Mouse (Mus musculus) cerebellum, adult 18-20 months (tissue): ENCODE results near the gene Chrna10.
A peak's percentile ranks its signal among the peaks of the same experiment; 100 is the strongest.

ENCODE experiments used
- DNase-seq, 2 experiments: peaks; one replicate each; pipeline ENCODE4 v3.0.0; 2021

The Chrna10 gene

GRCm38 (mm10) chr7:102081784-102082183 lies 34.8 kb downstream of the Chrna10 start:
- no peak for DNase-seq

GRCm38 (mm10) chr7:102080311-102080710 lies 36.3 kb downstream of the Chrna10 start:
- no peak for DNase-seq

- peak; percentile 32 to 47 for DNase-seq
Measured at GRCm38 (mm10) chr7:102078517-102078916, 38.1 kb downstream of the Chrna10 start.

GRCm38 (mm10) chr7:102076714-102077296 lies 39.8 kb downstream of the Chrna10 start:
- peak in 1 of 2 experiments; percentile 28 for DNase-seq

- no peak for DNase-seq
Measured at GRCm38 (mm10) chr7:102066363-102066762, 50.3 kb downstream of the Chrna10 start.

GRCm38 (mm10) chr7:102065046-102065891 lies 51.4 kb downstream of the Chrna10 start, which contains the start of the genes Rnf121, Xndc1 and Xntrpc:
Gene Rnf121, minus strand, starts transcription at chr7:102065469.
Gene Xndc1, plus strand, starts transcription at chr7:102065511.
Gene Xntrpc, plus strand, starts transcription at chr7:102065713.
- DNase-seq, result peak; percentile 93 to 96

GRCm38 (mm10) chr7:102064655-102065045 lies 52.0 kb downstream of the Chrna10 start:
- DNase-seq, result no peak

GRCm38 (mm10) chr7:102063891-102064290 lies 52.7 kb downstream of the Chrna10 start:
- no peak for DNase-seq

- DNase-seq, result no peak
Measured at GRCm38 (mm10) chr7:102062203-102062602, 54.4 kb downstream of the Chrna10 start.

- no peak for DNase-seq
Measured at GRCm38 (mm10) chr7:102061353-102061752, 55.3 kb downstream of the Chrna10 start.
